Mouse (Mus musculus): ENCODE data around the gene Tmem59. TPM values are rescaled to one million over a fixed set of nuclear protein-coding genes. Genes with fewer than 3 reads are reported as not detected.

The Tmem59 gene
- total and polyA plus RNA-seq, 2 experiments, result 287 to 393 TPM

DNA sequence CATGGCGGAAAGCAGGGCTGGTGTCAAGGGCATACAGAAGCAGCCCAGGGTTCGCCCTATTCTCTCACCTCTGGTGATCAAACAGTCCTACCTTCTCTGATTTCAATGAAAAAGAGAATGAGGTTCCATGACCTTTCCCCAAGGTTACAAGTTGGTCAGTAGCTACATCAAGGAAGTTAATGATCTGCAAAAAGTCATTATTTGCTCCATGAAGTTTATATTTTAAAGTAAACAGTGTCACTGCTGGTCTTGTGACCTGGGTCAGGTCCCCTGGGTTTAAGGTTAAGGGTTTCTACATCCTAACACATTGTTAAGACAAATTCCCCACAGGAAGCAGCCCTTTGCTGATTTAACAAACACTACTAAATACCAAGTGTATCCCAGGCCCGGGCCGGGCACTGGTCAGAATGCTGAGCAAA is 21.2 kb upstream of the Tmem59 start:
- H3K9ac ChIP-seq (ENCODE audit: low read depth, low read length), result no peak overlapping the region
- peaks cover 3% of the 10 kb centered on the region; the same call in 1 of the 2 replicates for H3K79me2 ChIP-seq (ENCODE audit: control insufficient read depth, insufficient read depth, low read length)
- H3K27ac ChIP-seq (replicated peaks; ENCODE audit: insufficient read depth, low read depth, low read length), result peak overlapping the region; percentile 76
- no peaks in the 10 kb centered on the region for H3K27me3 ChIP-seq (ENCODE audit: control insufficient read depth, insufficient read depth, low read length)
- TF ChIP-seq POLR2A (IDR thresholded peaks at IDR 0.05; ENCODE audit: extremely low read depth, insufficient read depth, low read length), result no peak
- WGBS, result 31% methylated on average over 4 of the region's 4 CpGs
- H3K36me3 ChIP-seq (ENCODE audit: control insufficient read depth, insufficient read depth, low read length), result no peaks in the 10 kb centered on the region
- no peak overlapping the region for H3K4me3 ChIP-seq (ENCODE audit: insufficient read depth, low read depth, low read length)
- DNase-seq (ENCODE audit: extremely low read depth, low read depth, low spot score), result peak; percentile 96
- peaks cover 41% of the 10 kb centered on the region for H3K4me1 ChIP-seq (ENCODE audit: control insufficient read depth, insufficient read depth, low read length)

DNA sequence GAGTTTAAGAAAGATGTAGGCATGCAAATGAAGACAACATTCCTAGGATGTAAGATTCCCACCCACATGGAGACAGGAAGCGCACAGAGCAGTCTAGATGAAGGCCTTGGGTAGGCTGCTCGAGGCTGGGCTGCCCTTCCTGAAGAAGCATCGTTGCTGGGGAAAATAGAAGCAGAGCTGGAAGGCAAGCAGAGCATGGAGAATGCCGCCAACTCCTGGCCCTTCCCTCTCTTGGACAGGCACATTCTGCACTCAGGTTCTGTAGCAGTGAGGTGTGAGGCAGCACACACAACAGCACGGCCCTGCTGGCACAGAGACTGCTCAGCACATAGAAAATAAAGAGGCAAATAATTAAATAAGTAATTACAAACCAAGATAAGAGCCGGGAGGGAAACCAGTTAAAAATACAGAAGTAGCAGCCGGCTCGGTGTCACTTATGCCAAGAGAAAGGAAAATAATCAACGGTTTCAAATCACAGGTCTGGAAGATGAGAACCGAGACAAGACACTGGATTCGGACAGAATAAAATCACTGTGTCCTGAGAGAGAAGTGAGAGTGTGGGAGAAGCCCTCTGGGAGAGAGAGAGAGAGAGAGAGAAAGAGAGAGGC is 18.9 kb upstream of the Tmem59 start:
- Histone ChIP-seq H3K36me3 (ENCODE audit: control insufficient read depth, insufficient read depth, low read length) (0 out of 2 replicates have a peak, but pooled peaks cover 2% of the 10 kb centered on the region), H3K27me3 (ENCODE audit: control insufficient read depth, insufficient read depth, low read length) (no peaks in the 10 kb centered on the region), H3K79me2 (ENCODE audit: control insufficient read depth, insufficient read depth, low read length) (peaks cover 6% of the 10 kb centered on the region; the same call in 1 of the 2 replicates), H3K4me1 (ENCODE audit: control insufficient read depth, insufficient read depth, low read length) (peaks cover 31% of the 10 kb centered on the region), H3K27ac (replicated peaks; ENCODE audit: insufficient read depth, low read depth, low read length) (peak overlapping the region; percentile 54), H3K9ac (ENCODE audit: low read depth, low read length) (no peak overlapping the region), H3K4me3 (ENCODE audit: insufficient read depth, low read depth, low read length) (no peak overlapping the region)
- 48% methylated on average over 11 of the region's 11 CpGs for WGBS
- no peak for TF ChIP-seq POLR2A (IDR thresholded peaks at IDR 0.05; ENCODE audit: extremely low read depth, insufficient read depth, low read length)
- no peak for TF ChIP-seq CTCF (IDR thresholded peaks at IDR 0.05; ENCODE audit: low read depth, low read length)
- peak; percentile 56 for DNase-seq (ENCODE audit: extremely low read depth, low read depth, low spot score)

DNA sequence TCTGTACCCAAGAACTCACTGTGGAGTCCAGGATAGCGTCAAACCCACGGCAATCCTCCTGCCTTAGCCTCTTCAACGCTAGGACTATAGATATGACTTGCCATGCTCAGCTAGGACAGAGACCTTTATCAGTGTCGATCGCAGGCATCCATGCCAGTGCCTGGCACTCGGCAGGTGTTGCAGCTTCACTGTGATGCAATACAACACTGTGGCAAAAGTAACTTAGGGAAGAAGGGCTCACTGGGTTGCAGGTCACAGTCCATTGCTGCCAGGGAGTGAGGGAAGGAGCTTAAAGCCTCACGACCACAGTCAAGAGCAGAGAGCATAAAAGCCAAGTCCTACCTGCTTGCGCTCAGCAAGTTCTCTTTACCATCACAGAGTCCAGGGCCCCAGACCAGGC is 18.0 kb upstream of the Tmem59 start:
- peaks cover 6% of the 10 kb centered on the region; the same call in 1 of the 2 replicates for H3K79me2 ChIP-seq (ENCODE audit: control insufficient read depth, insufficient read depth, low read length)
- H3K27me3 ChIP-seq (ENCODE audit: control insufficient read depth, insufficient read depth, low read length), result no peaks in the 10 kb centered on the region
- H3K4me3 ChIP-seq (ENCODE audit: insufficient read depth, low read depth, low read length), result no peak overlapping the region
- H3K9ac ChIP-seq (ENCODE audit: low read depth, low read length), result no peak overlapping the region
- peaks cover 2% of the 10 kb centered on the region; the same call in 1 of the 2 replicates for H3K36me3 ChIP-seq (ENCODE audit: control insufficient read depth, insufficient read depth, low read length)
- H3K27ac ChIP-seq (replicated peaks; ENCODE audit: insufficient read depth, low read depth, low read length), result peak overlapping the region; percentile 81
- TF ChIP-seq CTCF (IDR thresholded peaks at IDR 0.05; ENCODE audit: low read depth, low read length), result no peak
- TF ChIP-seq POLR2A (IDR thresholded peaks at IDR 0.05; ENCODE audit: extremely low read depth, insufficient read depth, low read length), result no peak
- WGBS, result 23% methylated on average over 8 of the region's 8 CpGs
- peak; percentile 96 for DNase-seq (ENCODE audit: extremely low read depth, low read depth, low spot score)
- H3K4me1 ChIP-seq (ENCODE audit: control insufficient read depth, insufficient read depth, low read length), result peaks cover 31% of the 10 kb centered on the region

DNA sequence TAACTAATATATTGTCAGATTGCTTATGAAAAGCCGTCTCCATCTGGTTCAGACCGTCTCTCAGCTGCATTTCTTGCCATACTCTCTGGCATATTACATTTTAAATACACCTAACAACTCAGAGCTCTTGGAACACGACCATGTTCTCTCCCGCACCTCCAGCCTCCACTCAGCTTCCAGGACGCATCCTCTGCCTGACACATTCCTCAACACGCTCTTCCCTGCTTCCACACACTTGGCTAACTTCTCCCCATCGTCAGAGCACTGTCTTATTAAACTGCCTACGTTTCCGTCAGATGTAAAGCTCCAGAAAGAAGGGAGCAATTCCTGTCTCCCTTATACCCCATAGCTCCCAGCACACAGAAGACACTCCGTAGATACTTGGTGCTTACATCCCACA is 14.9 kb upstream of the Tmem59 start:
- WGBS, result 79% methylated on average over 10 of the region's 10 CpGs
- Histone ChIP-seq H3K9ac (ENCODE audit: low read depth, low read length) (no peak overlapping the region), H3K27me3 (ENCODE audit: control insufficient read depth, insufficient read depth, low read length) (no peaks in the 10 kb centered on the region), H3K79me2 (ENCODE audit: control insufficient read depth, insufficient read depth, low read length) (peaks cover 3% of the 10 kb centered on the region; the same call in 1 of the 2 replicates), H3K4me1 (ENCODE audit: control insufficient read depth, insufficient read depth, low read length) (peaks cover 13% of the 10 kb centered on the region), H3K27ac (replicated peaks; ENCODE audit: insufficient read depth, low read depth, low read length) (no peak overlapping the region), H3K36me3 (ENCODE audit: control insufficient read depth, insufficient read depth, low read length) (peaks cover 4% of the 10 kb centered on the region; the same call in 1 of the 2 replicates), H3K4me3 (ENCODE audit: insufficient read depth, low read depth, low read length) (no peak overlapping the region)
- no peak for DNase-seq (ENCODE audit: extremely low read depth, low read depth, low spot score)
- TF ChIP-seq POLR2A (IDR thresholded peaks at IDR 0.05; ENCODE audit: extremely low read depth, insufficient read depth, low read length) (no peak), CTCF (IDR thresholded peaks at IDR 0.05; ENCODE audit: low read depth, low read length) (no peak)

DNA sequence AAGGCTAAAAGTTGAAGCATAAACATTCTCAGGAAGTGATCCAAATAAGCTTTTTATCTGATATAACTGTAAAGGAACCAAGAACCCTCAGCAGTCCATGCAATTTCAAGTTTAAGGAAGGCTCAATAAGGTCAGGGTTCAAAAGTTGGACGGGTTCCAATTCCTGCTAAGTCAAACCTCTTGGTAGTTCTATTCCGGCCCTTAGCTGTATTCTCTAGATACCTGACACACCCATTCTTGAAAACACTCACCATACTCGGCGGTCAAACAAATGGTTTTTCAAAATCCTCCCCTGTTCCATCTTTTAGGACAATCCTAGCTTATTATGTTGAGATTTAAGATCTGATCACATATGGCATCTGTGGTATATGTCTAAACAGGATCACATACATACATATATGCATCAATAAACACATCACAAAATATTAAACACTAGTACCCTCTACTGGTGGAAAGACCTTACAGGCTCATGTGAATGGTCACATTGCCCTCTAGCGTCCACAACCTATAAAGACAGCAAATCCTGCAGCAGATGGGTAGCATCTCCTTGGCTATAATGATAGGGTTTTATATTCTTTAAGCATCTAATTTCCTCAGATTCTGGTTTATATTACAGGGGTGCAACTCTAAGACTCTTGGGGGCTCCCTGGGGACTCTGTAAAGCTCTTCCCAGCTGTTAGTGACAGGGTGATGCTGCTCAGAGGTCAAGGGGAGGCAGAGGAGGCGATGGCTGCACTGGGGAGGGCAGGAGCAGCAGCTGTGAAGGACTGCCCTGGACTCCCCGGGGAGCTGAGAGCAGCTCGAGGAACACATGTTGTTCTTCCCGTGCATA is 14.2 kb upstream of the Tmem59 start:
- Histone ChIP-seq H3K36me3 (ENCODE audit: control insufficient read depth, insufficient read depth, low read length) (peaks cover 4% of the 10 kb centered on the region; the same call in 1 of the 2 replicates), H3K79me2 (ENCODE audit: control insufficient read depth, insufficient read depth, low read length) (peaks cover 3% of the 10 kb centered on the region; the same call in 1 of the 2 replicates), H3K9ac (ENCODE audit: low read depth, low read length) (no peak overlapping the region), H3K4me1 (ENCODE audit: control insufficient read depth, insufficient read depth, low read length) (peaks cover 13% of the 10 kb centered on the region), H3K27me3 (ENCODE audit: control insufficient read depth, insufficient read depth, low read length) (no peaks in the 10 kb centered on the region), H3K4me3 (ENCODE audit: insufficient read depth, low read depth, low read length) (no peak overlapping the region), H3K27ac (replicated peaks; ENCODE audit: insufficient read depth, low read depth, low read length) (no peak overlapping the region)
- 38% methylated on average over 9 of the region's 9 CpGs for WGBS
- DNase-seq (ENCODE audit: extremely low read depth, low read depth, low spot score), result peak; percentile 72
- TF ChIP-seq CTCF (IDR thresholded peaks at IDR 0.05; ENCODE audit: low read depth, low read length) (peak; percentile 62), POLR2A (IDR thresholded peaks at IDR 0.05; ENCODE audit: extremely low read depth, insufficient read depth, low read length) (no peak)
